Mouse (Mus musculus) testis, adult 2 months (tissue): ENCODE data around the gene Ccl17. TPM values are rescaled to one million over a fixed set of nuclear protein-coding genes. Genes with fewer than 3 reads are reported as not detected.
"Not testable (repeated sequence)": the region's sequence is repeated elsewhere in the genome, so short reads cannot be mapped to it uniquely, and the experiment has no call there.

Experiments used
- H3K27ac ChIP-seq: fragments of 200-500 bp; 2 replicates; pipeline ENCODE4 v1.5.1; 2012; ENCODE audit warnings: low read depth, low read length; ENCODE audit not compliant: control insufficient read depth, insufficient read depth
- H3K27me3 ChIP-seq: fragments of 200-500 bp; 2 replicates; pipeline ENCODE4 v1.6.1; 2012; ENCODE audit warnings: mild to moderate bottlenecking, low read length, moderate library complexity; ENCODE audit not compliant: control insufficient read depth, insufficient read depth
- H3K36me3 ChIP-seq: fragments of 200-500 bp; 2 replicates; pipeline ENCODE4 v1.6.1; 2012; ENCODE audit warnings: mild to moderate bottlenecking, low read length; ENCODE audit not compliant: control insufficient read depth, insufficient read depth
- H3K4me1 ChIP-seq: fragments of 200-500 bp; 2 replicates; pipeline ENCODE4 v1.6.1; 2012; ENCODE audit warnings: low read length; ENCODE audit not compliant: control insufficient read depth, insufficient read depth
- H3K4me3 ChIP-seq: fragments of 200-500 bp; 2 replicates; pipeline ENCODE4 v1.5.1; 2012; ENCODE audit warnings: low read depth, mild to moderate bottlenecking, low read length, moderate library complexity, mixed read lengths; ENCODE audit not compliant: control insufficient read depth
- CTCF ChIP-seq: fragments of 200-500 bp; IDR thresholded peaks from 2 replicates; pipeline ENCODE4 v1.5.1; 2012; ENCODE audit warnings: low read depth, mild to moderate bottlenecking, inconsistent platforms, low read length, moderate library complexity; ENCODE audit not compliant: control insufficient read depth, insufficient read depth, insufficient replicate concordance
- POLR2A ChIP-seq: fragments of 200-500 bp; IDR thresholded peaks from 2 replicates; pipeline ENCODE4 v1.6.1; 2012; ENCODE audit warnings: low read depth, mild to moderate bottlenecking, inconsistent platforms, low read length, moderate library complexity; ENCODE audit not compliant: control insufficient read depth
- polyA plus RNA-seq: library from polyadenylated mRNA; depleted of rRNA; stranded (reverse); fragments of >200 nt; gene quantifications from 2 replicates; pipeline ENCODE4 v1.2.3, GENCODE M21; 2012; rRNA removed

The Ccl17 gene
- polyA plus RNA-seq, 1 experiment: 2.0 TPM

- Histone ChIP-seq H3K27me3 (no peaks in the 10 kb centered on the region), H3K27ac (no peak overlapping the region), H3K36me3 (peaks cover 6% of the 10 kb centered on the region), H3K4me1 (no peaks in the 10 kb centered on the region), H3K4me3 (no peak overlapping the region)
- TF ChIP-seq CTCF (no peak), POLR2A (no peak)
Observed at GRCm38 (mm10) chr8:94850049-94850448, 39.8 kb downstream of the Ccl17 start.

- not testable (repeated sequence) for H3K27me3 ChIP-seq, H3K4me3 ChIP-seq, H3K4me1 ChIP-seq, H3K27ac ChIP-seq, H3K36me3 ChIP-seq
Observed at GRCm38 (mm10) chr8:94854761-94855160, 44.5 kb downstream of the Ccl17 start.

- no peaks in the 10 kb centered on the region; the same call in 1 of the 2 replicates for H3K4me1 ChIP-seq
- no peak overlapping the region for H3K27ac ChIP-seq
- H3K36me3 ChIP-seq: no peaks in the 10 kb centered on the region; the same call in none of the 2 replicates
- H3K27me3 ChIP-seq: no peaks in the 10 kb centered on the region
- H3K4me3 ChIP-seq: peak overlapping the region; percentile 97
- no peak for TF ChIP-seq POLR2A
- no peak for TF ChIP-seq CTCF
Observed at GRCm38 (mm10) chr8:94857011-94857345, 46.7 kb downstream of the Ccl17 start.

GRCm38 (mm10) chr8:94857346-94858173 lies 47.3 kb downstream of the Ccl17 start, which contains the start of gene Polr2c:
TSS of gene Polr2c (plus strand) at chr8:94857450.
- H3K27ac ChIP-seq: peak within 1 kb of the TSS; percentile 82

GRCm38 (mm10) chr8:94861352-94861910 lies 51.2 kb downstream of the Ccl17 start:
- Histone ChIP-seq H3K27ac (no peak overlapping the region), H3K36me3 (no peaks in the 10 kb centered on the region; the same call in none of the 2 replicates), H3K4me1 (no peaks in the 10 kb centered on the region; the same call in 1 of the 2 replicates), H3K27me3 (no peaks in the 10 kb centered on the region), H3K4me3 (no peak overlapping the region)
- TF ChIP-seq POLR2A: no peak
- peak; percentile 24; the same call in 1 of the 2 replicates for TF ChIP-seq CTCF

More at GRCm38 (mm10) chr8:94857346-94858173, 47.3 kb downstream of the Ccl17 start, which contains the start of gene Polr2c:
- TF ChIP-seq CTCF: peak; percentile 92
- peak; percentile 82 for TF ChIP-seq POLR2A
- Histone ChIP-seq H3K4me1 (no peaks in the 10 kb centered on the region; the same call in 1 of the 2 replicates), H3K27me3 (no peaks in the 10 kb centered on the region), H3K4me3 (peak within 1 kb of the TSS; percentile 97), H3K36me3 (no peaks in the 10 kb centered on the region; the same call in none of the 2 replicates)

Other genes starting within 250 kb of the Ccl17 start
- gene Rspry1, start 208.5 kb upstream of the Ccl17 start, polyA plus RNA-seq: 20.3 and 24.1 TPM in 2 replicates
- gene Fam192a, start 208.5 kb upstream of the Ccl17 start, polyA plus RNA-seq: 25.1 TPM in 2 replicates
- gene Arl2bp, start 143.9 kb upstream of the Ccl17 start, polyA plus RNA-seq: 407 and 443 TPM in 2 replicates
- 0.65 and 2.8 TPM in 2 replicates for gene Pllp, start 114.2 kb upstream of the Ccl17 start, polyA plus RNA-seq
- gene Ccl22, start 64.9 kb upstream of the Ccl17 start, polyA plus RNA-seq: 9.5 and 10.1 TPM in 2 replicates
- 5.4 and 6.4 TPM in 2 replicates for gene Cx3cl1, start 38.4 kb upstream of the Ccl17 start, polyA plus RNA-seq
- 52.1 and 74.1 TPM in 2 replicates for gene Coq9, start 27.9 kb downstream of the Ccl17 start, polyA plus RNA-seq
- 58.3 and 77.3 TPM in 2 replicates for gene Ciapin1, start 27.9 kb downstream of the Ccl17 start, polyA plus RNA-seq
- gene Polr2c, start 47.0 kb downstream of the Ccl17 start, polyA plus RNA-seq: 54.8 and 58.9 TPM in 2 replicates
- gene Dok4, start 65.9 kb downstream of the Ccl17 start, polyA plus RNA-seq: 1.5 and 1.6 TPM in 2 replicates
- 0.59 and 2.1 TPM in 2 replicates for gene Ccdc102a, start 107.6 kb downstream of the Ccl17 start, polyA plus RNA-seq
- 0.15 and 0.26 TPM in 2 replicates for gene Adgrg5, start 113.2 kb downstream of the Ccl17 start, polyA plus RNA-seq
- gene Adgrg1, start 164.3 kb downstream of the Ccl17 start, polyA plus RNA-seq: 44.0 and 62.3 TPM in 2 replicates
- 0.31 and 0.49 TPM in 2 replicates for gene Adgrg3, start 207.2 kb downstream of the Ccl17 start, polyA plus RNA-seq
- 82.6 and 87.3 TPM in 2 replicates for gene Drc7, start 244.7 kb downstream of the Ccl17 start, polyA plus RNA-seq